Mouse (Mus musculus) ES-Bruce4 (cell line): ENCODE results near the gene Fbxl18.

ENCODE experiments used
- CTCF ChIP-seq: IDR thresholded peaks from one replicate; pipeline ENCODE4 v1.8.1; 2011; ENCODE audit warnings: low read depth, low read length
- EP300 ChIP-seq: IDR thresholded peaks from 2 replicates; pipeline ENCODE4 v1.6.1; 2011; ENCODE audit warnings: low read depth, low read length; ENCODE audit not compliant: insufficient read depth
- POLR2A ChIP-seq: IDR thresholded peaks from one replicate; pipeline ENCODE4 v1.8.1; 2011; ENCODE audit warnings: low read length; ENCODE audit not compliant: insufficient read depth

DNA sequence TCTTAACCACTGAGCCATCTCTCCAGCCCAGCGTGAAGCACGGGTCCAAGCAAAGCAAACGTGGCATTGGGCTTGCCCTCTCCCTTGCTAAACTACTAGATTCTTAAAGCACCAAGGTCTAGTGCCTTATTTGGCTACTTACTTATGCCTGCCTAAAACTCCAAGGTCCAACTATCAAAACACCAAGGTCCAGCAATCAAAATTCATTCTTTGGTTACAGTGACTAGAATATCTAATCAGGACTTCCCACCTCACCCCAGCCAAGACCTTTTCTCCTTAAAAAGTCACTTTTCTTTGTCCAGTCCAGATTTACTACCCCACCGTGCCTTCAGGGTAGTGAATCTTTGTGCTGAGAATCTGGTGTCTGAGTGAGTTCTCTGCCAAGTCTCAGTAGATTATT, 3.1 kb upstream of the Fbxl18 start:
- TF ChIP-seq POLR2A, result no peak
- TF ChIP-seq EP300, result no peak
- TF ChIP-seq CTCF, result no peak
